Mouse (Mus musculus): ENCODE data around the gene Gm12216. TPM values are rescaled to one million over a fixed set of nuclear protein-coding genes. Genes with fewer than 3 reads are reported as not detected.

The Gm12216 gene
- 6.5 TPM for polyA plus RNA-seq (2015; fragmentation: Illumina TruSeq; extraction: RNeasy Lipid Tissue Mini Kit (QIAGEN cat#74804); ENCODE audit: insufficient read depth, low replicate concordance)

DNA sequence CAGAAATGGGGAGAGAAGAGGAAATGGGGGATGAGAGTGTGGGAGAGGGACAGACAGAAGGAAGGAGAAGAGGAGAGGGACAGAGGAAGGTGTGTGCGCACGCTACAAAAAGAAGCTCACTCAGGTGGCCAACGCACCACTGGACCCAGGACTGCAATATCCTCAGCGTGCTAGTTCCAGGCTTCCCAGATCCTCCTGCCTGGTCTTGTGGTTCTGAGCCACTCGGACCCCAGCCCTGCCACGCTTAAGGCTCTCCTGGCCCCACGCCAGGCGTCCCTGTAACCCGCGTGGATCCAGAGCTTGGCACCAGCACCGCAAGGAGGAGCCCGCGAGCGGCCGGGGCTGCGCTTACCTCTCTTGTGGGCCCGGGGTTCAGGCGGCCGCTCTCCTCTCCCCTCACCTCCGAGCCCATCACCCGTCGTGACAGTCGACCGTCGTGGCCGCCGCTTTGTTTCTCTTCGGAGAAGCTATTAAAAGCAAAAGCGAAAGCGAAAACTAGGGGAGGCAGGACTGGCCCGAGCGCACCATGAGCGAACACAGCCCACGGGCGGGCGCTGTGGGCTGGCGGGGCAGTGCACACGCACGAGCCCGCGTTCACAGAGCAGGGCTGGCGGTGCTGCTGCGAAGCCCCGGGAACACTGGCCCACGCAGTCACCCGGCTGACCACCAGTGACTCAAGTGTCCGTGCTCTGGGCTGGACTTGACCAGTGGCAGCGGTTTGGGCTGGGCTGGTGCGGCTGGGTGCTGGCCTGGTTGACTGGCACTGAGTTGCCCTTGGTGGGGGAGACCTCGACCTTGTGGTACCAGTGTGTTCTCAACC, at the start of gene Gm12216:
Gene Gm12216 (minus strand): TSS at position 496 of the 820 bp plus-strand sequence.

GRCm38 (mm10) chr11:53891505-53892451, 32.7 kb upstream of the Gm12216 start, which contains the start of gene Slc22a5:
Gene Slc22a5 (minus strand): TSS chr11:53891660.

GRCm38 (mm10) chr11:53773087-53773486, 86.0 kb downstream of the Gm12216 start, which contains the start of gene Gm17334:
Gene Gm17334 (minus strand): TSS chr11:53773187.

DNA sequence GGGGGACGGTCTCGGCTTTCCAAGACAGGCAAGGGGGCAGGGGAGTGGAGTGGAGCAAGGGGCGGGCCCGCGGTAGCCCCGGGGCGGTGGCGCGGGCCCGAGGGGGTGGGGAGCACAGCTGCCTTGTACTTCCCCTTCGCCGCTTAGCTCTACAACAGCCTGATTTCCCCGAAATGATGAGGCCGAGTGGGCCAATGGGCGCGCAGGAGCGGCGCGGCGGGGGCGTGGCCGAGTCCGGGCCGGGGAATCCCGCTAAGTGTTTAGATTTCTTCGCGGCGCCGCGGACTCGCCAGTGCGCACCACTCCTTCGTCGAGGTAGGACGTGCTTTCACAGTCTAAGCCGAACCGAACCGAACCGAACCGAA, 89.3 kb downstream of the Gm12216 start, which contains the start of gene Irf1:
Gene Irf1 (plus strand): TSS at position 255 of the 365 bp plus-strand sequence.

Other genes starting within 250 kb of the Gm12216 start
- 2.6 TPM for gene Il4, start 240.6 kb downstream of the Gm12216 start, polyA plus RNA-seq (2015; fragmentation: Illumina TruSeq; extraction: RNeasy Lipid Tissue Mini Kit (QIAGEN cat#74804); ENCODE audit: insufficient read depth, low replicate concordance)
- not detected for gene Il13, start 224.6 kb downstream of the Gm12216 start, polyA plus RNA-seq (2015; fragmentation: Illumina TruSeq; extraction: RNeasy Lipid Tissue Mini Kit (QIAGEN cat#74804); ENCODE audit: insufficient read depth, low replicate concordance)
- gene Rad50, start 151.9 kb downstream of the Gm12216 start, polyA plus RNA-seq (2015; fragmentation: Illumina TruSeq; extraction: RNeasy Lipid Tissue Mini Kit (QIAGEN cat#74804); ENCODE audit: insufficient read depth, low replicate concordance), result 28.0 TPM
- gene Il5, start 138.5 kb downstream of the Gm12216 start, polyA plus RNA-seq (2015; fragmentation: Illumina TruSeq; extraction: RNeasy Lipid Tissue Mini Kit (QIAGEN cat#74804); ENCODE audit: insufficient read depth, low replicate concordance), result not detected
- gene Irf1, start 89.2 kb downstream of the Gm12216 start, polyA plus RNA-seq (2015; fragmentation: Illumina TruSeq; extraction: RNeasy Lipid Tissue Mini Kit (QIAGEN cat#74804); ENCODE audit: insufficient read depth, low replicate concordance), result 157 TPM
- not detected for gene Gm17334, start 86.1 kb downstream of the Gm12216 start, polyA plus RNA-seq (2015; fragmentation: Illumina TruSeq; extraction: RNeasy Lipid Tissue Mini Kit (QIAGEN cat#74804); ENCODE audit: insufficient read depth, low replicate concordance)
- 24.7 TPM for gene Slc22a5, start 32.4 kb upstream of the Gm12216 start, polyA plus RNA-seq (2015; fragmentation: Illumina TruSeq; extraction: RNeasy Lipid Tissue Mini Kit (QIAGEN cat#74804); ENCODE audit: insufficient read depth, low replicate concordance)
- gene Slc22a21, start 121.1 kb upstream of the Gm12216 start, polyA plus RNA-seq (2015; fragmentation: Illumina TruSeq; extraction: RNeasy Lipid Tissue Mini Kit (QIAGEN cat#74804); ENCODE audit: insufficient read depth, low replicate concordance), result 6.7 TPM
- 5.8 TPM for gene Slc22a4, start 168.8 kb upstream of the Gm12216 start, polyA plus RNA-seq (2015; fragmentation: Illumina TruSeq; extraction: RNeasy Lipid Tissue Mini Kit (QIAGEN cat#74804); ENCODE audit: insufficient read depth, low replicate concordance)
- 9.6 TPM for gene Pdlim4, start 209.8 kb upstream of the Gm12216 start, polyA plus RNA-seq (2015; fragmentation: Illumina TruSeq; extraction: RNeasy Lipid Tissue Mini Kit (QIAGEN cat#74804); ENCODE audit: insufficient read depth, low replicate concordance)
- gene P4ha2, start 240.8 kb upstream of the Gm12216 start, polyA plus RNA-seq (2015; fragmentation: Illumina TruSeq; extraction: RNeasy Lipid Tissue Mini Kit (QIAGEN cat#74804); ENCODE audit: insufficient read depth, low replicate concordance), result 3.6 TPM